Mouse (Mus musculus) hindbrain, postnatal 0 days (tissue): ENCODE results near the gene Dnajb6. TPM values are rescaled to one million over a fixed set of nuclear protein-coding genes. Genes with fewer than 3 reads are reported as not detected.
A peak's percentile ranks its signal among the peaks of the same experiment; 100 is the strongest.

Experiments
- ATAC-seq: fragments of 200-750 bp; cut with Nextera tagmentation; 2 replicates; pipeline ENCODE4 v1.8.0; 2017; ENCODE audit warnings: mild to moderate bottlenecking, moderate TSS enrichment, moderate library complexity
- DNase-seq: peaks from one replicate; pipeline ENCODE4 v3.0.0-alpha.2; 2015; ENCODE audit warnings: low spot score
- H3K27ac ChIP-seq: fragments of 300-500 bp; sonication (generic); 2 replicates; pipeline ENCODE4 v1.5.1; 2014; ENCODE audit warnings: mild to moderate bottlenecking
- H3K27me3 ChIP-seq: fragments of 300-500 bp; sonication (generic); 2 replicates; pipeline ENCODE4 v1.6.1; 2014; ENCODE audit warnings: low read length, mixed read lengths; ENCODE audit not compliant: insufficient read depth
- H3K36me3 ChIP-seq: fragments of 300-500 bp; sonication (generic); 2 replicates; pipeline ENCODE4 v1.6.1; 2014; ENCODE audit warnings: low read length, mixed read lengths; ENCODE audit not compliant: insufficient read depth
- H3K4me1 ChIP-seq: fragments of 300-500 bp; sonication (generic); 2 replicates; pipeline ENCODE4 v1.6.1; 2014; ENCODE audit warnings: antibody characterized with exemption, low read length, mixed read lengths; ENCODE audit not compliant: insufficient read depth
- H3K4me2 ChIP-seq: fragments of 300-500 bp; sonication (generic); 2 replicates; pipeline ENCODE4 v1.6.1; 2014; ENCODE audit warnings: low read depth, mild to moderate bottlenecking, low read length, moderate library complexity, mixed read lengths
- H3K4me3 ChIP-seq: fragments of 300-500 bp; sonication (generic); 2 replicates; pipeline ENCODE4 v1.5.1; 2014; ENCODE audit warnings: low read length
- H3K9ac ChIP-seq: fragments of 300-500 bp; sonication (generic); replicated peaks from 2 replicates; pipeline ENCODE4 v1.6.1; 2014; ENCODE audit warnings: mild to moderate bottlenecking, low read length, moderate library complexity, mixed read lengths
- H3K9me3 ChIP-seq: fragments of 300-500 bp; sonication (generic); 2 replicates; pipeline ENCODE4 v1.6.1; 2016; ENCODE audit warnings: low read length, mixed read lengths
- CTCF ChIP-seq: IDR thresholded peaks from 2 replicates; pipeline ENCODE4 v1.5.1; 2016; ENCODE audit warnings: antibody characterized with exemption, control low read depth, low read depth
- WGBS: fragments of 180-500 bp; shearing (Covaris S2); extraction: QIAGEN DNeasy Blood & Tissue Kit; methylation state at CpG from one replicate; pipeline ENCODE4 v1.1.7; 2014; 5-methylcytosine and 5-hydroxymethylcytosine counted together
- polyA plus RNA-seq: library from polyadenylated mRNA; unstranded; fragments of >200 nt; fragmentation: Nextera tagmentation; extraction: Ambion mirVana; gene quantifications from 2 replicates; pipeline ENCODE4 v1.2.1, GENCODE M21; 2015
- total RNA-seq: library from RNA; depleted of rRNA; stranded (reverse); fragments of >200 nt; gene quantifications from 2 replicates; pipeline ENCODE4 v1.2.3, GENCODE M21; 2014

Gene Dnajb6
- total and polyA plus RNA-seq, 2 experiments from 2014 or later: 96.3 to 292 TPM

- H3K4me2 ChIP-seq: no peak overlapping the region
- no peak overlapping the region for H3K9ac ChIP-seq
- H3K27ac ChIP-seq: no peak overlapping the region
- H3K4me3 ChIP-seq: no peak overlapping the region
- no peaks in the 10 kb centered on the region for H3K4me1 ChIP-seq
- ATAC-seq: no peak
- H3K27me3 ChIP-seq: no peaks in the 10 kb centered on the region
- no peaks in the 10 kb centered on the region for H3K9me3 ChIP-seq
- no peak for DNase-seq
- TF ChIP-seq CTCF: no peak
- H3K36me3 ChIP-seq: no peaks in the 10 kb centered on the region
- WGBS: 84% methylated on average over 5 of the region's 5 CpGs
Measured at GRCm38 (mm10) chr5:29847494-29847893, 112.0 kb downstream of the Dnajb6 start.

GRCm38 (mm10) chr5:29848091-29848490 is 112.6 kb downstream of the Dnajb6 start:
- H3K9me3 ChIP-seq: no peaks in the 10 kb centered on the region
- H3K27me3 ChIP-seq: no peaks in the 10 kb centered on the region
- no peaks in the 10 kb centered on the region for H3K4me1 ChIP-seq
- no peak overlapping the region for H3K9ac ChIP-seq
- DNase-seq (no peak), ATAC-seq (no peak)
- no peak overlapping the region for H3K4me2 ChIP-seq
- H3K36me3 ChIP-seq: no peaks in the 10 kb centered on the region
- TF ChIP-seq CTCF: no peak
- H3K27ac ChIP-seq: no peak overlapping the region
- no peak overlapping the region for H3K4me3 ChIP-seq
- WGBS: 85% methylated on average over 2 of the region's 2 CpGs

GRCm38 (mm10) chr5:29852376-29852775 is 116.9 kb downstream of the Dnajb6 start:
- H3K9me3 ChIP-seq: no peaks in the 10 kb centered on the region
- 33% methylated on average over 8 of the region's 8 CpGs for WGBS

GRCm38 (mm10) chr5:29853035-29853434 is 117.5 kb downstream of the Dnajb6 start:
- H3K4me2 ChIP-seq: no peak overlapping the region
- H3K36me3 ChIP-seq: no peaks in the 10 kb centered on the region
- 74% methylated on average over 1 of the region's 1 CpGs for WGBS
- no peak overlapping the region for H3K4me3 ChIP-seq
- no peak overlapping the region for H3K9ac ChIP-seq
- no peak overlapping the region for H3K27ac ChIP-seq
- TF ChIP-seq CTCF: no peak
- H3K9me3 ChIP-seq: no peaks in the 10 kb centered on the region
- ATAC-seq (no peak), DNase-seq (no peak)
- H3K27me3 ChIP-seq: no peaks in the 10 kb centered on the region
- H3K4me1 ChIP-seq: no peaks in the 10 kb centered on the region

More at GRCm38 (mm10) chr5:29852376-29852775, 116.9 kb downstream of the Dnajb6 start:
- H3K27me3 ChIP-seq: no peaks in the 10 kb centered on the region
- H3K4me3 ChIP-seq: no peak overlapping the region
- H3K36me3 ChIP-seq: no peaks in the 10 kb centered on the region
- no peak for ATAC-seq
- peak; percentile 30 for DNase-seq
- no peak overlapping the region for H3K27ac ChIP-seq
- no peak overlapping the region for H3K4me2 ChIP-seq
- H3K9ac ChIP-seq: no peak overlapping the region
- no peak for TF ChIP-seq CTCF
- H3K4me1 ChIP-seq: no peaks in the 10 kb centered on the region

GRCm38 (mm10) chr5:29854376-29854775 is 118.9 kb downstream of the Dnajb6 start:
- Histone ChIP-seq H3K4me2 (no peak overlapping the region), H3K9me3 (no peaks in the 10 kb centered on the region), H3K27me3 (no peaks in the 10 kb centered on the region), H3K4me1 (no peaks in the 10 kb centered on the region), H3K4me3 (no peak overlapping the region), H3K27ac (no peak overlapping the region), H3K9ac (no peak overlapping the region), H3K36me3 (no peaks in the 10 kb centered on the region)
- WGBS: 84% methylated on average over 5 of the region's 5 CpGs
- ATAC-seq (no peak), DNase-seq (no peak)
- no peak for TF ChIP-seq CTCF

GRCm38 (mm10) chr5:29854971-29855370 is 119.5 kb downstream of the Dnajb6 start:
- H3K36me3 ChIP-seq: no peaks in the 10 kb centered on the region
- no peaks in the 10 kb centered on the region for H3K27me3 ChIP-seq
- no peak overlapping the region for H3K9ac ChIP-seq
- H3K4me3 ChIP-seq: no peak overlapping the region
- WGBS: 87% methylated on average over 1 of the region's 1 CpGs
- H3K4me2 ChIP-seq: no peak overlapping the region
- H3K4me1 ChIP-seq: no peaks in the 10 kb centered on the region
- H3K27ac ChIP-seq: no peak overlapping the region
- TF ChIP-seq CTCF: no peak
- H3K9me3 ChIP-seq: no peaks in the 10 kb centered on the region
- ATAC-seq: no peak
- no peak for DNase-seq

- Histone ChIP-seq H3K4me3 (no peak overlapping the region), H3K9me3 (no peaks in the 10 kb centered on the region), H3K27ac (no peak overlapping the region), H3K9ac (no peak overlapping the region), H3K4me1 (no peaks in the 10 kb centered on the region), H3K36me3 (no peaks in the 10 kb centered on the region), H3K27me3 (no peaks in the 10 kb centered on the region), H3K4me2 (no peak overlapping the region)
- no peak for DNase-seq
- WGBS: 85% methylated on average over 3 of the region's 3 CpGs
- no peak for TF ChIP-seq CTCF
- ATAC-seq: no peak
Measured at GRCm38 (mm10) chr5:29861522-29861921, 126.0 kb downstream of the Dnajb6 start.
